In genomic region chr1:126316866-126317265, GRCm38 (mm10) we compare ENCODE assay signal across 9 mouse cellular contexts.
DNase-seq lines count a peak whose midpoint lies in the region; ATAC-seq and TF ChIP-seq lines count a peak whose summit lies in the region.
"Had no signal": no experiment of that assay in that cellular context is flagged by ENCODE, and none has a peak within 500 bp of the region (broad histone marks: within the 10 kb centered on the region; RNA-seq: fewer than 3 reads in every experiment).

No protein-coding gene starts in this region.

- TF ChIP-seq CTCF in stomach, postnatal 0 days (IDR thresholded peaks at IDR 0.05; ENCODE audit: low read depth) = no peak
- no peak for TF ChIP-seq CTCF in forebrain, postnatal 0 days (IDR thresholded peaks at IDR 0.05; ENCODE audit: low read depth)

- no peak overlapping the region for H3K4me2 ChIP-seq in stomach, postnatal 0 days (replicated peaks; ENCODE audit: low read depth)
- no peak overlapping the region for H3K4me2 ChIP-seq in forebrain, postnatal 0 days (ENCODE audit: low read depth)

- intact Hi-C loops in heart, postnatal 14 days (cut with DNase I) = no loop called here

- no peak for ATAC-seq in stomach, postnatal 0 days (ENCODE audit: low FRiP score, low TSS enrichment)
- no peak for ATAC-seq in forebrain, postnatal 0 days

- no peaks in the 10 kb centered on the region for H3K27me3 ChIP-seq in stomach, postnatal 0 days (ENCODE audit: control insufficient read depth, insufficient read depth, low read length)
- H3K27me3 ChIP-seq in forebrain, postnatal 0 days (ENCODE audit: insufficient read depth, low read length) = no peaks in the 10 kb centered on the region
- H3K27me3 ChIP-seq: heart, embryonic 13.5 days had no signal

- no peak overlapping the region for H3K4me3 ChIP-seq in stomach, postnatal 0 days (ENCODE audit: low read depth, low read length)
- no peak overlapping the region for H3K4me3 ChIP-seq in forebrain, postnatal 0 days (ENCODE audit: low read depth, low read length)
- H3K4me3 ChIP-seq: heart, embryonic 13.5 days had no signal

- 71% methylated on average over 2 of the region's 2 CpGs for WGBS in stomach, postnatal 0 days
- 82% methylated on average over 2 of the region's 2 CpGs for WGBS in forebrain, postnatal 0 days

- no peaks in the 10 kb centered on the region for H3K36me3 ChIP-seq in stomach, postnatal 0 days (ENCODE audit: control insufficient read depth, insufficient read depth, low read length)
- no peaks in the 10 kb centered on the region for H3K36me3 ChIP-seq in forebrain, postnatal 0 days (ENCODE audit: insufficient read depth)
- H3K36me3 ChIP-seq: heart, embryonic 13.5 days had no signal

- H3K9ac ChIP-seq in stomach, postnatal 0 days (ENCODE audit: low read length) = no peak overlapping the region
- no peak overlapping the region for H3K9ac ChIP-seq in forebrain, postnatal 0 days
- H3K9ac ChIP-seq: heart, embryonic 13.5 days had no signal

- H3K27ac ChIP-seq in stomach, postnatal 0 days (replicated peaks) = no peak overlapping the region
- H3K27ac ChIP-seq in forebrain, postnatal 0 days (ENCODE audit: low read depth, low read length) = no peak overlapping the region
- H3K27ac ChIP-seq: heart, embryonic 13.5 days had no signal

- TF ChIP-seq EP300 in stomach, postnatal 0 days (optimal IDR thresholded peaks at IDR 0.05) = no peak

- no peaks in the 10 kb centered on the region for H3K9me3 ChIP-seq in stomach, postnatal 0 days (ENCODE audit: control insufficient read depth, low read length)
- H3K9me3 ChIP-seq in forebrain, postnatal 0 days (ENCODE audit: low read length) = no peaks in the 10 kb centered on the region
- H3K9me3 ChIP-seq: heart, embryonic 13.5 days had no signal

- H3K4me1 ChIP-seq in stomach, postnatal 0 days (replicated peaks; ENCODE audit: control insufficient read depth, insufficient read depth) = no peaks in the 10 kb centered on the region
- H3K4me1 ChIP-seq in forebrain, postnatal 0 days (ENCODE audit: insufficient read depth) = no peaks in the 10 kb centered on the region
- H3K4me1 ChIP-seq: heart, embryonic 13.5 days had no signal

- peak; percentile 5 to 28 for DNase-seq in heart, postnatal 14 days
- DNase-seq in heart, adult 8-10 months (ENCODE audit: low spot score) = no peak
- peak; percentile 51 for DNase-seq in testis, postnatal 10 days (ENCODE audit: low spot score)
- DNase-seq in testis, postnatal 14 days (ENCODE audit: low spot score) = no peak
- peak; percentile 65 for DNase-seq in forelimb bud, embryonic 11.5 days (ENCODE audit: low read depth, low spot score)
- DNase-seq in stomach, postnatal 0 days (ENCODE audit: low spot score) = peak; percentile 22
- no peak for DNase-seq in lung, postnatal 25 days (ENCODE audit: low spot score)
- DNase-seq in forebrain, postnatal 0 days = no peak

Comparison
In these comparisons a context has a peak if more than half of its experiments do, and no peak if none do; other contexts are left out.
1. DNase-seq: peak in heart, postnatal 14 days (2 of 2), testis, postnatal 10 days (single experiment), forelimb bud, embryonic 11.5 days (single experiment) and stomach, postnatal 0 days (single experiment); none in heart, adult 8-10 months (single experiment), testis, postnatal 14 days (single experiment), lung, postnatal 25 days (single experiment) and forebrain, postnatal 0 days (single experiment).